Mouse (Mus musculus) limb, embryonic 15.5 days (tissue): ENCODE measurements at regions not wholly inside any gene's neighbourhood (a gene's known extent, or its start where the extent isn't known, plus 50 kb on each side); places are given as distances from the start of the nearest gene placed in this dataset.

Experiments used
- ATAC-seq: fragments of 200-750 bp; cut with Nextera tagmentation; 2 replicates; pipeline ENCODE4 v1.8.0; 2017; ENCODE audit warnings: low read depth, moderate TSS enrichment; ENCODE audit not compliant: insufficient number of reproducible peaks, low FRiP score, low TSS enrichment
- H3K27ac ChIP-seq: fragments of 300-500 bp; sonication (generic); 2 replicates; pipeline ENCODE4 v1.5.1; 2015; ENCODE audit warnings: moderate library complexity, mild to moderate bottlenecking, inconsistent platforms
- H3K27me3 ChIP-seq: fragments of 300-500 bp; sonication (generic); 2 replicates; pipeline ENCODE4 v1.6.1; 2015; ENCODE audit warnings: inconsistent platforms
- H3K36me3 ChIP-seq: fragments of 300-500 bp; sonication (generic); 2 replicates; pipeline ENCODE4 v1.6.1; 2015; ENCODE audit warnings: inconsistent platforms
- H3K4me1 ChIP-seq: fragments of 300-500 bp; sonication (generic); 2 replicates; pipeline ENCODE4 v1.6.1; 2015; ENCODE audit warnings: inconsistent platforms
- H3K4me2 ChIP-seq: fragments of 300-500 bp; sonication (generic); 2 replicates; pipeline ENCODE4 v1.6.1; 2015; ENCODE audit warnings: mild to moderate bottlenecking, inconsistent platforms
- H3K4me3 ChIP-seq: fragments of 300-500 bp; sonication (generic); 2 replicates; pipeline ENCODE4 v1.5.1; 2015; ENCODE audit warnings: mild to moderate bottlenecking, inconsistent platforms
- H3K9ac ChIP-seq: fragments of 300-500 bp; sonication (generic); 2 replicates; pipeline ENCODE4 v1.6.1; 2015; ENCODE audit warnings: inconsistent platforms
- H3K9me3 ChIP-seq: fragments of 300-500 bp; sonication (generic); 2 replicates; pipeline ENCODE4 v1.6.1; 2016; ENCODE audit warnings: inconsistent platforms
- WGBS: fragments of 180-500 bp; shearing (Covaris S2); methylation state at CpG from one replicate; pipeline ENCODE4 v1.1.7; 2015; 5-methylcytosine and 5-hydroxymethylcytosine counted together

- Histone ChIP-seq H3K27ac (no peak overlapping the region), H3K4me3 (no peak overlapping the region), H3K4me2 (no peak overlapping the region), H3K9ac (no peak overlapping the region), H3K27me3 (no peaks in the 10 kb centered on the region), H3K36me3 (no peaks in the 10 kb centered on the region), H3K4me1 (peaks cover 14% of the 10 kb centered on the region), H3K9me3 (no peaks in the 10 kb centered on the region)
- 84% methylated on average over 5 of the region's 5 CpGs for WGBS
- ATAC-seq: no peak
These were observed 120.3 kb downstream of the Gsdmc2 start for GRCm38 (mm10) chr15:63724543-63725186.

- Histone ChIP-seq H3K9me3 (no peaks in the 10 kb centered on the region), H3K27me3 (no peaks in the 10 kb centered on the region), H3K4me2 (no peak overlapping the region), H3K27ac (no peak overlapping the region), H3K4me3 (no peak overlapping the region), H3K9ac (no peak overlapping the region), H3K36me3 (no peaks in the 10 kb centered on the region), H3K4me1 (peaks cover 14% of the 10 kb centered on the region)
- 61% methylated on average over 9 of the region's 9 CpGs for WGBS
- no peak for ATAC-seq
These were observed 122.0 kb downstream of the Gsdmc2 start for GRCm38 (mm10) chr15:63722991-63723390.

- ATAC-seq: no peak
- Histone ChIP-seq H3K4me3 (no peak overlapping the region), H3K9me3 (no peaks in the 10 kb centered on the region), H3K27ac (no peak overlapping the region), H3K36me3 (no peaks in the 10 kb centered on the region), H3K4me2 (no peak overlapping the region), H3K4me1 (peaks cover 10% of the 10 kb centered on the region), H3K9ac (no peak overlapping the region), H3K27me3 (no peaks in the 10 kb centered on the region)
- WGBS: 71% methylated on average over 3 of the region's 3 CpGs
These were observed 123.2 kb downstream of the Gsdmc2 start for GRCm38 (mm10) chr15:63721669-63722357.

GRCm38 (mm10) chr15:63717812-63718211, 127.2 kb downstream of the Gsdmc2 start:
- no peaks in the 10 kb centered on the region for H3K9me3 ChIP-seq
- no peak for ATAC-seq
- no peak overlapping the region for H3K4me2 ChIP-seq
- H3K27me3 ChIP-seq: no peaks in the 10 kb centered on the region
- no peak overlapping the region for H3K4me3 ChIP-seq
- 57% methylated on average over 8 of the region's 8 CpGs for WGBS
- 0 out of 2 replicates have a peak, but pooled peaks cover under 1% of the 10 kb centered on the region for H3K4me1 ChIP-seq
- no peaks in the 10 kb centered on the region for H3K36me3 ChIP-seq
- H3K9ac ChIP-seq: no peak overlapping the region
- H3K27ac ChIP-seq: no peak overlapping the region

GRCm38 (mm10) chr15:63713697-63714096, 131.3 kb downstream of the Gsdmc2 start:
- 41% methylated on average over 3 of the region's 3 CpGs for WGBS
- H3K9ac ChIP-seq: no peak overlapping the region
- H3K27ac ChIP-seq: no peak overlapping the region
- no peak for ATAC-seq
- no peaks in the 10 kb centered on the region for H3K36me3 ChIP-seq
- H3K9me3 ChIP-seq: no peaks in the 10 kb centered on the region
- no peaks in the 10 kb centered on the region for H3K4me1 ChIP-seq
- no peak overlapping the region for H3K4me3 ChIP-seq
- no peak overlapping the region for H3K4me2 ChIP-seq
- H3K27me3 ChIP-seq: no peaks in the 10 kb centered on the region

GRCm38 (mm10) chr15:63710381-63710780, 134.6 kb downstream of the Gsdmc2 start:
- Histone ChIP-seq H3K4me2 (no peak overlapping the region), H3K27me3 (no peaks in the 10 kb centered on the region), H3K36me3 (no peaks in the 10 kb centered on the region), H3K4me3 (no peak overlapping the region), H3K4me1 (no peaks in the 10 kb centered on the region), H3K9ac (no peak overlapping the region), H3K27ac (no peak overlapping the region), H3K9me3 (no peaks in the 10 kb centered on the region)
- 44% methylated on average over 5 of the region's 5 CpGs for WGBS
- no peak for ATAC-seq

- H3K4me3 ChIP-seq: no peak overlapping the region
- H3K27me3 ChIP-seq: no peaks in the 10 kb centered on the region
- no peak overlapping the region for H3K27ac ChIP-seq
- no peaks in the 10 kb centered on the region for H3K9me3 ChIP-seq
- no peaks in the 10 kb centered on the region for H3K4me1 ChIP-seq
- 93% methylated on average over 4 of the region's 4 CpGs for WGBS
- H3K9ac ChIP-seq: no peak overlapping the region
- no peak for ATAC-seq
- H3K4me2 ChIP-seq: no peak overlapping the region
- H3K36me3 ChIP-seq: no peaks in the 10 kb centered on the region
These were observed 135.6 kb downstream of the Gsdmc2 start for GRCm38 (mm10) chr15:63709270-63709933.

GRCm38 (mm10) chr15:63704636-63705035, 140.3 kb downstream of the Gsdmc2 start:
- H3K9me3 ChIP-seq: no peaks in the 10 kb centered on the region
- H3K27ac ChIP-seq: no peak overlapping the region
- ATAC-seq: no peak
- H3K36me3 ChIP-seq: no peaks in the 10 kb centered on the region
- 75% methylated on average over 8 of the region's 8 CpGs for WGBS
- no peaks in the 10 kb centered on the region for H3K4me1 ChIP-seq
- no peaks in the 10 kb centered on the region for H3K27me3 ChIP-seq
- no peak overlapping the region for H3K4me2 ChIP-seq
- H3K4me3 ChIP-seq: no peak overlapping the region
- H3K9ac ChIP-seq: no peak overlapping the region

- H3K27ac ChIP-seq: no peak overlapping the region
- no peaks in the 10 kb centered on the region for H3K36me3 ChIP-seq
- no peaks in the 10 kb centered on the region for H3K9me3 ChIP-seq
- no peaks in the 10 kb centered on the region for H3K27me3 ChIP-seq
- 97% methylated on average over 10 of the region's 10 CpGs for WGBS
- H3K4me1 ChIP-seq: no peaks in the 10 kb centered on the region
- ATAC-seq: no peak
- no peak overlapping the region for H3K4me3 ChIP-seq
- H3K9ac ChIP-seq: no peak overlapping the region
- H3K4me2 ChIP-seq: no peak overlapping the region
These were observed 147.1 kb downstream of the Gsdmc2 start for GRCm38 (mm10) chr15:63697831-63698230.

GRCm38 (mm10) chr15:63694150-63694549, 150.8 kb downstream of the Gsdmc2 start:
- no peak for ATAC-seq
- no peaks in the 10 kb centered on the region for H3K27me3 ChIP-seq
- H3K4me2 ChIP-seq: no peak overlapping the region
- no peaks in the 10 kb centered on the region for H3K9me3 ChIP-seq
- H3K4me3 ChIP-seq: no peak overlapping the region
- no peak overlapping the region for H3K27ac ChIP-seq
- no peaks in the 10 kb centered on the region for H3K4me1 ChIP-seq
- no peaks in the 10 kb centered on the region for H3K36me3 ChIP-seq
- 72% methylated on average over 3 of the region's 3 CpGs for WGBS
- no peak overlapping the region for H3K9ac ChIP-seq

GRCm38 (mm10) chr15:63693561-63693960, 151.4 kb downstream of the Gsdmc2 start:
- no peak overlapping the region for H3K9ac ChIP-seq
- no peaks in the 10 kb centered on the region for H3K27me3 ChIP-seq
- no peaks in the 10 kb centered on the region for H3K4me1 ChIP-seq
- no peak overlapping the region for H3K27ac ChIP-seq
- no peak overlapping the region for H3K4me2 ChIP-seq
- no peaks in the 10 kb centered on the region for H3K9me3 ChIP-seq
- H3K4me3 ChIP-seq: no peak overlapping the region
- ATAC-seq: no peak
- 81% methylated on average over 2 of the region's 2 CpGs for WGBS
- no peaks in the 10 kb centered on the region for H3K36me3 ChIP-seq

- no peak for ATAC-seq
- Histone ChIP-seq H3K27ac (no peak overlapping the region), H3K27me3 (no peaks in the 10 kb centered on the region), H3K9ac (no peak overlapping the region), H3K4me1 (no peaks in the 10 kb centered on the region), H3K36me3 (no peaks in the 10 kb centered on the region), H3K4me3 (no peak overlapping the region), H3K4me2 (no peak overlapping the region), H3K9me3 (no peaks in the 10 kb centered on the region)
- 70% methylated on average over 9 of the region's 9 CpGs for WGBS
These were observed 152.3 kb downstream of the Gsdmc2 start for GRCm38 (mm10) chr15:63692491-63693295.
